Mouse (Mus musculus): ENCODE results near the gene Dst.

GRCm38 (mm10) chr1:34061860-34062259, 153.8 kb downstream of the Dst start:
- TF ChIP-seq MAZ (IDR thresholded peaks at IDR 0.05; ENCODE audit: low read depth, low read length) (no peak), CTCF (conservative IDR thresholded peaks at IDR 0.05 in 1 of 2, IDR thresholded peaks at IDR 0.05 in 1 of 2; ENCODE audit: low read depth in 2 of 2, low read length in 2 of 2) (no peak), BHLHE40 (IDR thresholded peaks at IDR 0.05; ENCODE audit: low read depth, low read length) (no peak), POLR2A (IDR thresholded peaks at IDR 0.05; ENCODE audit: low read depth, low read length) (no peak), EP300 (IDR thresholded peaks at IDR 0.05; ENCODE audit: low read length) (no peak), ZC3H11A (IDR thresholded peaks at IDR 0.05; ENCODE audit: low read depth, low read length) (no peak), SIN3A (IDR thresholded peaks at IDR 0.05; ENCODE audit: low read length) (no peak), MAFK (IDR thresholded peaks at IDR 0.05; ENCODE audit: insufficient replicate concordance, low read length) (no peak)
